Mouse (Mus musculus) lung, postnatal 0 days (tissue): ENCODE measurements at regions not wholly inside any gene's neighbourhood (a gene's known extent, or its start where the extent isn't known, plus 50 kb on each side); places are given as distances from the start of the nearest gene placed in this dataset.

Experiments
- CTCF ChIP-seq: IDR thresholded peaks from 2 replicates; pipeline ENCODE4 v1.5.1; 2016; ENCODE audit warnings: antibody characterized with exemption, mild to moderate bottlenecking
- EP300 ChIP-seq: IDR thresholded peaks from 2 replicates; pipeline ENCODE4 v1.6.1; 2016; ENCODE audit warnings: antibody characterized with exemption, mild to moderate bottlenecking, control low read depth

DNA sequence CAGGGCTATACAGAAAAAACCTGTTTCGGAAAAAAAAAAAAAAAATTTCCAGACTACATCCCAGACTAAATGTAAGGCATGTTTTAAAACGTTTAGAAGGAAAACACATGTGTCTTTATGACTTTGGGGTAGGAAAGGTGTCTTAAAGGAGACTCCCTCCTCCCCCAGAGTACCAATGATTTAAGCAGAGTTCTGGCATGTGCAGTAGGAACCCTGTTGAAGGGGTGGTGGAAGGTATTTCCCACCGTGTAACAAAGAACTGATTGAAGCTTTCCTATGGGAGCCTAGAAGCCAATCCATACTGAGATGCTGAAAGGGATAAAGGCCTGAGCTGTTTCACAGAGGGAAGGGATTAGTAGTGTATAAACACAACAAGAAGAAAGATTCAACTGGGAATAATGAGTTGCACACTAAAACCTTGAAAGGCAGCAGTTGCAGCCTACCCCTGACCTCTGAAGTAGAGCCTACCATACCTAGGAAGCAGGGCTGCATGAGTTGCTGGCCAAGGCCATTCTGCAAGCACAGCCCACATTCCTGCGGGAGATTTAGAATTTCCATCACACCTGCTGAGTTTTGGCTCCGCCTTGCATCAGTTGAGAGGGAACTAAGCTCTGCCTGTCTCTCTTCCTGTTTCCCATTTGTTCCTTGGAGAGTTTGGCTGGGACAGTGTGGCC, 132.4 kb upstream of the Topaz1 start:
- TF ChIP-seq CTCF (no peak), EP300 (no peak)
